Mouse (Mus musculus): ENCODE data around the gene Mrpl2.

DNA sequence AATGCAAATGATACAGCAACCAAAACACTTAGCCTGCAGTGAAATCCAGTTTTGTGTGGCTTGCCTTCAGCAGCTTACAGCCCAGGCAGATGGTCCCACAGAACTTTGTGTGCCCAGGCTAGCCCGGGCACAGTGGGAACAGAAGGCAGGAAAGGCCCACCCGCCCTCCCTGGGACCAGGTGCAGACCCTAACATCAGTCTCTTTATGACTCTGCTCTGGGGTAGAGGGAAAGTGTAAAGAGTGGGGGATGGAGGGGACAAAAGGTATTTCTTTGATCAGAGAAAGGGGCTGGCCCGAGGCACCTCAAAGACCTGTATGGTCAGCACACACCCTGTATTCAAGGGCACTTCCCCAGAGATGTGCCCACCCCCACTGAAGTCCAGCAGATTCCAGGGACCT is 32.8 kb upstream of the Mrpl2 start:
- TF ChIP-seq CTCF (IDR thresholded peaks at IDR 0.05; ENCODE audit: borderline replicate concordance, insufficient read depth, low read length) (no peak), POLR2A (IDR thresholded peaks at IDR 0.05; ENCODE audit: low read depth, low read length) (no peak)

Data from embryonic fibroblast, embryonic 13.5 days (primary cell).